Mouse (Mus musculus) gastrocnemius, postnatal 25 days (tissue): ENCODE results near the gene Myl7. TPM values are rescaled to one million over a fixed set of nuclear protein-coding genes. Genes with fewer than 3 reads are reported as not detected.
A peak's percentile ranks its signal among the peaks of the same experiment; 100 is the strongest.

ENCODE experiments used
- DNase-seq: peaks from one replicate; pipeline ENCODE4 v3.0.0; 2022
- total RNA-seq, 2 experiments: library from RNA; stranded (reverse); gene quantifications; 1 replicate in 1 of 2; 2 replicates in 1 of 2; pipeline ENCODE4 v1.2.3; 2021

The Myl7 gene
- total RNA-seq, 2 experiments from 2014 or later, result not detected

GRCm38 (mm10) chr11:5862394-5863105 is 36.0 kb downstream of the Myl7 start:
- peak; percentile 51 for DNase-seq

DNA sequence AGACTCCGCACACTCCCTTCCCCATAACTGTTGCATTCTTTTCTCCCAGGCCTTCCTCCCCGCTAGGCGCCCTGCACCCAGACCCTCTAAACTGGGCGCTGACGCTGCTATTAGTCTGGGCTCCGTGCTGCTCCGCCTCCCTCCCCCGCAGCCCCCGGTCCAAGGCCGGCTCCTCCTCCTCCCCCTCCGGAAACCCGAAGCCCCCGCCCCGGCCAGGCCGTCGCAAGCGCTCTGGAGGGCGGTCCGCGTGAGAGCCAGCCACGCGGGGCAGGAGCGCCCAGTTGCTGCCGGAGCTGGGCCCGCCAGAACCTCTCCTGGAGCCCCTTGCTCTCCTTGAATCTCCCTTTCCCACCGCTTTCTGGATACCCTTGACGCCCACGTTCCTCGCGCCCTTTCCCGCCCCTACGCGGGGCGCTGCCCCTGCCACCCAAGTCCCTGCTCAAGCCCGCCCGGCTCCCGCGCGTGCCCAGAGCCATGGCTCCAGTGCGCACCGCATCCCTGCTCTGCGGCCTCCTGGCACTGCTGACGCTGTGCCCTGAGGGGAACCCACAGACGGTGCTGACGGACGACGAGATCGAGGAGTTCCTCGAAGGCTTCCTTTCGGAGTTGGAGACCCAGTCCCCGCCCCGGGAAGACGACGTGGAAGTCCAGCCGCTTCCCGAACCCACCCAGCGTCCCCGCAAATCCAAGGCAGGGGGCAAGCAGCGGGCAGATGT is 36.7 kb downstream of the Myl7 start, which contains the start of gene Aebp1:
Gene Aebp1 (plus strand): TSS at position 270 of the 716 bp plus-strand sequence.
- DNase-seq, result peak; percentile 78

GRCm38 (mm10) chr11:5860639-5861038 is 37.9 kb downstream of the Myl7 start:
- DNase-seq, result no peak

- DNase-seq, result no peak
Measured at GRCm38 (mm10) chr11:5859883-5860550, 38.6 kb downstream of the Myl7 start.

DNA sequence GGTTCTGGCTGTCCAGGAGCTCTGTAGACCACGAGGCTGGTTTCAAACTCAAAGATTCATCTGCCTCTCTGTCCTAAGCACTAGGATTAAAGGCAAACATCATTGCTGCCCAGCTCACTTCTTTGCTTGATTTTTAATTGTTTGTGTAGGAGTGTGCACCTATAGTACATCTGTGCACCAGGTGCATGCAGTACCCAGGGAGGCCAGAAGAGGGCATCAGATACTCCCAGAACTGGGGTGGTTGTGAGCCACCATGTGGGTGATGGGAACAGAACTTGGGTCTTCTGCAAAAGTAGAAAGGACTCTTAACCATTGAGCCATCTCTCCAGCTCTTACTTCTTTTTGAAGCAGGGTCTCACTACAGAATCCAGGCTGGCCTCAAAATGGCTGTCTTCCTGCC is 39.9 kb downstream of the Myl7 start:
- no peak for DNase-seq

GRCm38 (mm10) chr11:5856479-5857130 is 42.0 kb downstream of the Myl7 start:
- DNase-seq, result peak; percentile 46

DNA sequence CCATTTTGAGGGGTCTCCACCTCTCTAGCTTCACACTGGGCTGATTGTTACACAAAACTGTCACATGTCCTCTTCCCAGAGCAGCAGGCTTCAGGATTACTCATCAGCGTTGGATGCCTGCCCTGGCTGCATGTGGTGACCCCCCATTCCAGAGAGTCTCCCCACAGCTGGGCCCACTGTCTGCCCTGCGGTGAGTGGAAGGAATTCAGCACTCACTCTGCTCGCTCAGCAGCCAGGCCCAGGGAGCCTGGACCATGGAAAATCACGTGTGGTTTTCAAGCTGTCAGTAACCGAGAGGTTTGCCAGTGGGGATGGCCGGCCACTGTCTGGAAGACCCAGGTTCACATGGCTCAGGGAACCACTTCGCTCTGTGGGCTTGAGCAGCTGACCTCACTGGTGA is 42.7 kb downstream of the Myl7 start:
- DNase-seq, result peak; percentile 82

GRCm38 (mm10) chr11:5855481-5855880 is 43.1 kb downstream of the Myl7 start:
- no peak for DNase-seq

DNA sequence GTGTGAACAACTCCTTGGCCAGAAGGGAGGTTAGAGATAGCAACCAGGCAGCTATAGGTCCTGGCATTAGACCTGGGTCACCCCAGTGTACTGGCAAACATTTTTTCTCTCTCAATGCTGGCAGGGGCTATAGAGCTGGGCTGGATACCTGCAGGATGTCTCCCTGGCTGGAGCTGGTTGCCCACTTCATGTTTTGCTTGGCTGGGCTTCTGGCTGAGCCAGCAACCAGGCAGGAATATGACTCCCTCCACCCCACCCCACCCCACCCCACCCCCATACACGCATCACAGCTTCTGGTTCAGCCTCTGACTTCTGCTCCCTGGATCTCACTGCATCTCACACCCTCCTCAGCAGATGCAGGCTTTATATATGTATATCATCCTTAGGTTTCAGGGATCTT is 46.3 kb downstream of the Myl7 start:
- peak; percentile 66 for DNase-seq

GRCm38 (mm10) chr11:5851021-5851736 is 47.4 kb downstream of the Myl7 start:
- no peak for DNase-seq

DNA sequence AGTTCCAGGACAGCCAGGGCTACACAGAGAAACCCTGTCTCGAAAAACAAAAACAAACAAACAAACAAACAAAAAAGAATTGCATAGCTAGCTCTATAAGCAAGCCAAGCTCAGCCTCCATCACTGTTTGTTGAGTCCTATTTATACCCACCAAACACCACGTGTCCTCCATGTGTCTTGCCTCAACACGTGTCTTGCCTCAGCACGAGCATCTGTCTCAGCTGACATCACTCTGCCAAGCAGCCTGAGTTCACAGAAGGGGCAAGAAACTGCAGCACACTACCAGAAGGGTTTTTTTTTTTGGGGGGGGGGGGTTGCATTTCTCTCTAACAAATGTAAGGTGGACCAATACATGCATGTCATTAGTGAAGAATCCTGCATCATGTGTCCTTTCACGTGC is 48.1 kb downstream of the Myl7 start:
- DNase-seq, result no peak

- no peak for DNase-seq
Measured at GRCm38 (mm10) chr11:5849316-5849715, 49.3 kb downstream of the Myl7 start.

DNA sequence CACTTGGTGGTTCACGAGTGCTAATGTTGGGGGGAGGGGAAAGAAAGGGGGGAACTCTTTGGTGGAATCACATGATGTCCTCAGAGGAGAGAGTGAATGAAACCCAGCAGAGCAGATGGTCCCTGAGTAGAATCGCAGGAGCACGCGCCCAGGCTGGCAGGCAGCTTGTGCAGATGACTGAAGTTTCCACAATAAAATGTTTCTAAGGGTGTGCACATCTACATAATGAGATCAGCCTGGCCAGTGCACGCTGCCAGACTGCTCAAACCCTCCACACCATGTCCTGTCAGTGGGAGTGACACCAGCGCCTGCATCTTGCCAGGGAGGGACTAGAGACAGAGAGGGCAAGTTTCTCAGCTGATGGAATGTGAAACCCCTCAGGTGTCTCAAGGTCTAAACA is 49.8 kb downstream of the Myl7 start:
- DNase-seq, result peak; percentile 70

- no peak for DNase-seq
Measured at GRCm38 (mm10) chr11:5846639-5847345, 51.8 kb downstream of the Myl7 start.

Other genes starting within 250 kb of the Myl7 start
- gene Mrps24, start 183.1 kb downstream of the Myl7 start, total RNA-seq, result 10 to 100 TPM; 89.1 to 96.9 TPM
- gene Urgcp, start 136.4 kb downstream of the Myl7 start, total RNA-seq, result 10 to 100 TPM; 39.0 to 41.3 TPM
- gene Dbnl, start 110.3 kb downstream of the Myl7 start, total RNA-seq, result 10 to 100 TPM; 11.7 to 14.8 TPM
- gene Pgam2, start 95.0 kb downstream of the Myl7 start, total RNA-seq, result 1,000 to 10,000 TPM; 3,395 to 3,606 TPM
- 1 to 10 TPM; 1.8 to 2.8 TPM for gene Polm, start 60.8 kb downstream of the Myl7 start, total RNA-seq
- gene Aebp1, start 36.8 kb downstream of the Myl7 start, total RNA-seq, result 10 to 100 TPM; 23.9 to 31.3 TPM
- gene Pold2, start 20.5 kb downstream of the Myl7 start, total RNA-seq, result 10 to 100 TPM; 34.8 to 37.6 TPM
- gene Gck, start 51.3 kb upstream of the Myl7 start, total RNA-seq, result 1 to 10 TPM; 2.0 to 5.2 TPM
- 10 to 100 TPM; 38.1 to 38.9 TPM for gene Ykt6, start 56.9 kb upstream of the Myl7 start, total RNA-seq
- gene Camk2b, start 167.6 kb upstream of the Myl7 start, total RNA-seq, result 100 to 1,000 TPM; 115 to 121 TPM